Mouse (Mus musculus) 416B (cell line): ENCODE results near the gene Prss54.

Experiments used
- DNase-seq: peaks from one replicate; pipeline ENCODE4 v3.0.0; 2011; ENCODE audit warnings: low read depth

Gene Prss54

DNA sequence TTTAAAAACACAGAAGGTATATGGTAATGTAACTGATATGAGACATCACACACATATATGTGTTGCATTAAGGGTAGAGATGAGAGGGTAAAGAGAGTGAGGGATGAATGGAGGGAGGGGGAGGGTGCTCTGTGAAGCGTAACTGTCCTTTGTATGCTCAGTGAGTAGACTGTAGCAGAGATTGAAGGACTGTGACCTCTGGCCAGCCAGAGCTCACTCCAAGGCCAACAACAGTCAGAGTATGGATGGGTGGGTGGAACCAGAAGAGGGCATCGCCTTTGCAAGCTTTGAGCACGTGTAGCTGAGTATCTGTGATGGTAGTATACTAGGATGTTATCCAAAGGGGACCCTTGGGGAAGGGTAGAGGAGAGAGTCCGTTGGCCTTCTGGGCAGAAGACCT is 24.6 kb downstream of the Prss54 start:
- no peak for DNase-seq

DNA sequence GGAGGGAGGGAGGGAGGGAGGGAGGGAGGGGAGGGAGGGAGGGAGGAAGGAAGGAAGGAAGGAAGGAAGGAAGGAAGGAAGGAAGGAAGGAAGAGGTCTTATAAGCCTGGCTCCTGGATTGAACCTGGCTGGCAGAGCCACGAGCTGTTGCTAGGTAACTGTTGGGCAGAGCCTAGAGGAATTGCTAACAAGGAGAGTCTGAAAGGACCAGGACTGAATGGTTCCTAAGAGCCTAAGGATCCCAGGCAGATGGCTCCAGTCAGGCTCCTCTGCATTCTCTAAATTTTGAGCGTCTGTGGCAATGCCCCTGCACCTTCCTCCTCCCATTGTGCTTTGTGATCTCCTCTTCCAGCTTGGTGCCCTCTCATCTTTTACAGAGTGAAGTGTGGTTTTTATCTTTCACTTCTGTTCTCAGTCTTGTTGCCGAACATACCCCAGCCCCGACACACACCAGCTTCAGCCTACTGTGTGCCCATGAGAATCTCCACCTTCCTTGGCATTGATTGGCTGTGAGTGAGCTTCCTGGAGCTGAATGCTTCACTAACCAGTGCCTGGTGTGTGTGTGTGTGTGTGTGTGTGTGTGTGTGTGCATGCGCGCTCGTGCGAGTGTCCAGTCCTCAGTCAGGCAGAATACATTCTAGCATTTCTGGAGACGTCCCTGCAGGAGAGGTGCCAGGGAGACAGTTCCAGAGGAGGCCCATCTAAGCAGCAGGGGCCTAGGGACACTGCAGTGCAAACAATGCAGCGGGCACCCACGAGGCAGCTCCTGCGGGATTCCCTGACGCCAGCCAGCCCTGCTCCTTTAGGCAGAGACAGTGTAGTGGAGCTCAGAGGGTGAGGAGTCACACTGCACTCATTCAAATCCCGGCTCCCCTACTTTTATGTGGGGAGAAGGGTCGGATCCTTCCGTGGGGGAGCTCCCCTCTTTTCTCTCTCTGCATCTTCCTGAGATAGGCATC is 26.0 kb downstream of the Prss54 start:
- no peak for DNase-seq

DNA sequence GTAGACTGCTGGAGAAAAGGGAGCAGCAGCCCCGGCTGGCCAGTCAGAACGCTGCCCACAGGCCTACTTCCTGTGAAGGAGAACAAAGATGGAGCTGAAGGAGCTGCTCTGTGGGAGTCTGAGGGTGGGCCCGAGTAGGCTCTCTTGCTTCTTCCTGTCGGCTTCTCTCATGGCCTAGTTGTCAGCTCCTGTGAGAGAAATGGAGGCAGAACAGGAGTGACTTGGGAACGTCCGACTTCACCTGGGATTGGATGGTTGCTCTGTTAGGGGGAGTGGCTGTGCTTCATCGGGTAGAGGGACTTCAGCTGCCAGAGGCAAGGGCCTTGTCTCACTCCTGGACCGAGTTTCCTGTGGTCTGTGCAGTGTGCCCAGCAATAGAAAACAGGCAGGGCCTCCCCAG is 28.2 kb downstream of the Prss54 start:
- DNase-seq: no peak

DNA sequence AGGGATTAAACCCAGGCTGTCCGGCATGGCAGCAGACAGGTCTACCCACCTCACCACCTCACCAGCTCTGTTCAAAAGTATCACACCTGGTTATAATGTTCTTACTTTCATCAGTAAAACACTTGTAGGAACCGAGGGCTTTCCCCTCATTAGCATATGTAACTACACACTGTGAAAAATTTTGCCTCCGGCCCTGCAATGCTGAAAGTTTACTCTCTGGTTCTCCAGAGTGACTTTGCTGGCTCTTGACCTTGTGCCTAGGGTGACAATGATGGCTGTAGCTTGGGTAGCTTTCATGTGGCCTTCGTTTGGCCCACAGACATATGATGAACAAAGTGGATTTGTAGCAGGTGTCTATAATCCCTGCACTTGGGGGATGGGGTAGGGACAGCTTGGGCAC is 29.2 kb downstream of the Prss54 start:
- DNase-seq: no peak

DNA sequence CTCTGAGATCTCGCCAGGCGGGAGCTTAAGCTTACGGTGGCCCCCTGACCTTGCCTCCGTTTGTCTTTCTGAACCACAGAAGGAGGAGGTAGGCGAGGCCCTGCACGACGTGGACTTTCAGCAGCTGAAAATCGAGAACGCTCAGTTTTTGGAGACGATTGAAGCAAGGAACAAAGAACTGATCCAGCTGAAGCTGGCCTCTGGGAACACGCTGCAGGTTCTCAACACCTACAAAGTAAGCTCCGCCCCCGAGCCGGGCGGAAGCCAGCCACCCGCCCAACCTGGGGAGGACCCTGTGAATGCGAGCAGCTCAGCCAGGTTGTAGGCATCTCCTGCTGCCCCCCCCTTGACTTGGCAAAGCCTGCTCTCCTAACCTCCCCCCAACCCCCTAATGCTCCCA is 30.3 kb downstream of the Prss54 start:
- no peak for DNase-seq

DNA sequence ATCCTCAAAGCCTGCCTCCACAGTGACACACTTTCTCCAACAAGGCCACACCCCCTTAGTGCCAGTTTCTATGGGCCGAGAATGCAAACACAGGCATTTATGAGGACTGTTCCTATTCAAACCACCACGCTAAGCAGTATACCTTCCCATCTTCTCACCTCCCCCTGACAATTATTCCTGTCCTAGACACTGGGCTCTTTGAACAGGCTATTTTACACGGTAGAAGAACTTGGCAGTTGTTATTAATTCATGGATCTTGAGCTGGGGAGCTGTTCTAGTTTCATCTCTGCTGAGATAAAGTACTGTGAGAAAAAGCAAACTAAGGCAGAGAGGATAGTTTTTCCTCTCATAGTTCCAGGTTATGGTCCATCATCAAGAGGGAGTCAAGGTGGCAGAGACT is 33.1 kb downstream of the Prss54 start:
- DNase-seq: no peak

DNA sequence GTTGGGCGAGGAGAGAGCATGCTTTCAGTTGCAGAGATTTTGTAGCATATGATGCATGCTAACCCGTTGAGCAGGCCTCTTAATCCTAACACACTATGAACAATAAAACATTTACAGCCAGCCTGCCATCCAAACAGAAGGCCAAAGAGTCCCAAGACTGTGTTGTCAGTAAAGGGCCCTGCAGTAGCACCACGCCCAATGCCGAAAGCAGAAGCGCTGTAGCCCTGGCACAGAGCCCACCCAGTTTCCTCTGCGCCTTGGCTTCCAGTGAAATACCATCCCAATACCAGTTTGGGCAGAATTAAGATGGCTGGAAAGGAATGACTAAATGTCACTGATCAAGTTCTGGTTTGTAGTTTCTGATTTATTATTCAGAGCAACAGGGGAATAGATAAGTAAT is 33.9 kb downstream of the Prss54 start:
- no peak for DNase-seq

DNA sequence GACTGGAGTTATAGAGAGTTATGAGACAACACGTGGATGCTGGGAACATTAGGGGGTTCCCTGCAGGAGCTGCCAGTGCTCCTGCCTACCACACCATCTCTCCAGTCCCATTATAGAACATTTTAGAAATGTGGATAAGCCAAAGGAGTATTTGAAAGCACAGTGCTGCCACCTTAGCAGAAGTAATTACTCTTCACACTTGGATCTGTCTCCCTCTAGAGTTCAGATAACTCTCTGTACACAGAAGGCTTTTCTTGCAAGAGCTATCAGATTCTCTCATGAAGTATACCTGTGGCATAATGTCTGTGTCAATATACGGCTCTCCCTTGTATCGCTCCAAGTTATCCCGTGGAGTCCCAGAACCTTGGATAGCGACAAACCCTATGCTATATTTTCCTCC is 36.7 kb downstream of the Prss54 start:
- DNase-seq: peak; percentile 16

DNA sequence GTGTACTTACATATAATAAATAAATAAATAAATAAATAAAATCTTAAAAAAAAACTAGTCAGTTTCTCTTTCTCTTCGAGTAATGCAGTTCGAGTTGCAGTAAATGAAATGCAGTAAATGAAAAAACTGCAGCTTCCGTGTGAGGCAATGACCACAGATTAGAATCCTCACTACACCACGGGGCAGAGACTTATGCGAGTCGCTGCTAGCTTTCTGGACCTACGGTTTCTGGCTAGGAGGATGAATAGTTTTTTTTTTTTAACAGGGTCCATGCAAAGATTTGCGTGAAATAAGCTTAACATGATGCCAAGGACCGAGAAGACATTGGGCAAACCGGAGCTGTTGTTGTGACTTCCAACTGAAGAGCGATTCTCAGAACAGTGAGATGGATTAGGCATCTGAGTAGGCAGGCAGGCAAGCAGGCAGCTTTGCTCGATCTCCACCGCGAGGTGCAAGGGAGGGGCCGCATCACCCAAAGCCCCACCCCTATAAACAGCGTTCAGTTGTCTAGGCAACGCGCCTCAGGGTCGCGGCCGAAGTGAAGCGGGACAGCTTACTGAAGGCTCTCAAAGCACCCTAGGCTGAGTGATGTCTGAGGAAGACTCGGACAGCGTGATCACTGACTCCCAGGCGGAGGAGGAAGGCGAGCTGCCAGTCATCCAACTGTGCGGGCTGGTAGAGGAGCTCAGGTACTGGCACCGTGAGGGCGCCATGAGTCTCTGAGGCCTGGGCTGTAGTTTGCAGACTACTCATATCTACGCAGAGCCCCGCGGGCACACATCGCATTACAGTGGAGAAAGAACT is 42.4 kb downstream of the Prss54 start, which contains the start of gene Ccdc113:
Ccdc113 (plus strand) TSS at position 502 of the 804 bp plus-strand sequence.
- DNase-seq: no peak

DNA sequence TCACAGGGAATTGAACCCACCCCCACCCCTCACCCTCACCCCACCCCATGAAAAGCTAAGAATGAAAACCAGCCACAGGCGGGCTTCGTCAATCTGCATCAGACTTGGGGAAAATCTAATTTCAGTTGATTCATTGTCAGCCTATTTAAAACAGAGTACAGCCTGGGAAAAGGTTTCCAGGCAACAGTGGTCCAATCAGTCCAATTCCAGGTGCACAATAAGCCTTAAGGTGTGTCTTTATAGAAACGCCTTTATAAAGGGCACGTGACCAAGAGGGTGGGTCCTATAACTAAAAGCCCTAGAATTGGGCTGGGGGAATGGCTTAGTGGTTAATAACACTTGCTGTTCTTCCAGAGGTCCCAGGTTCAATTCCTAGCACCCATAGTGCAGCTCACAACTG is 43.9 kb downstream of the Prss54 start:
- no peak for DNase-seq

DNA sequence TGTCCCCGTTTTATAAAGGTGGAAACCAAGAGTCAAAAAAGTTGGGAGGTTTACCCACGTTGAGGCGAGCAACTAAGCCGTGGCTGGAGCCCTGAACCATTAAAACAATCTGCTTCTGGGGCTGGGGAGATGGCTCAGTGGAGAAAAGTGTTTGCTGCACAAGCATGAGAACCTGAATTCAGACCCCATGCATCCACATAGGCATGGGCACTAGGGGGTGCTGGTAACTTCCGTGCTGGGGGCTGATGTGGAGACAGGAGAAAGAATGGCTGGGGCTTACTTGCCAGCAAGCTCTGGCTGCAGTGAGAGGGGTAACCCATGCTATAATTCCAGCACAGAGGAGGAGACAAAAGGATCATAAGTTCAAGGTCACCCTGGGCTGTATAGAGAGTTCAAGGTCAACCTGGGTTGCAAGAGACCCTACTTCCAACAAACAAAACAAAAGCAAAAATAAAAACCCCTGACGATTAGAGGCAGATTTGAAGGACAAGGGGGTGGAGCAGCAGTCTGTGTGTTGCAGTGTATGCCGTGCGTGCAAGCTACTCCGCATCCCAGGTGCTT is 47.3 kb downstream of the Prss54 start:
- DNase-seq: no peak

DNA sequence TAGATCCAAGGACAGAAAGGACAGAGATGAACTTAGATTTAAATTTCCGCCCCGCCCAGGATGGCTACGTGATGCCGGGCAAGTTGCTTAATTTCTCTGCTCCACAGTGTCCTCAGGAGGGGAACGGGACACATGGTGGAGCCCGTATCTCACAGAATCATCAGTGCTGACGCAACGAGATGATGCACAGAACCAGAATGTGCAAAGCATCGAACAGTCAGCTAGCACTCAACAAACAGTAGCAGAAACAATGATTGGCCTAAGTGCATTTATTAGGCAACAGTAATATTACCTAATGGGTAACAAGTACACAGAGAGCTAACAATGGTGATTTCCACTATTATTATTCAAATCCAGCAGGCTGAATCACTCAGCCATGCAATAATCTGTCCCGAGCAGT is 47.9 kb downstream of the Prss54 start:
- DNase-seq: no peak

DNA sequence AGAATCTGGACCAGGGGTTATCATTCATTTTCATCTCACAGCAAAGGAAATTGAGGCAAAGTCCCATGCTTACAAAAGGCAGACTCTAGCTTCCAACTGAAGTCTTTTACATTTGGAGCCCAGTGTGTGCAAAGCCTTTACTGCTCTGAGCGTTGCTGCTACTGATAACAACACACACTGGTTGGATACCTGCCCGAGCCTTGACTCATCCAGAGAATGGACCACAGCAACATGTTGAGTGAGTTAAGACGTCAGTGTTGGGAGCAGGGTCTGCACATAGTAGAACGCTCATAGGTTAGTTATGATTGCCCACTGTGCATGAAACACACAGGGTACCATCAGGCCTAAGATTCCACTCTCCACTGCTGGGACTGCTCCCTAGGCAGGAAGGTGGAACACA is 52.1 kb downstream of the Prss54 start:
- DNase-seq: no peak

DNA sequence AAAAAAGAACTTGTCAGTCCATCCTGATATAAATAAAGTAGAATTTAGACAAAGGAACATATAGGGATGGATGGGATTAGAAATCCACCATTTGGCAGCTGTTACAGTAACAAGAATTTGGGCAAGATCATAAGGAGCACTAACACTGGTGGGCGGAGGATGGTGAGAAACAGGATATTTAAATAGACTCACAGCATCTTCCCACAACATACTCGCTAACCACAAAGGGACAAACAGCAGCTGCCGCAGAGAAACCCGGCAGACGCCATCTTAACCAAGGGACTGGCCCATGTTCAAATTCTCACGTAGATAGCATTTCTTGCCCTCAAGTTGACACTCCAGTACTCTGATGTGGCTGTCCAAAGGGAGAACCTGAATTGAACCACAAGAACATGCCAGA is 59.2 kb downstream of the Prss54 start:
- DNase-seq: no peak

DNA sequence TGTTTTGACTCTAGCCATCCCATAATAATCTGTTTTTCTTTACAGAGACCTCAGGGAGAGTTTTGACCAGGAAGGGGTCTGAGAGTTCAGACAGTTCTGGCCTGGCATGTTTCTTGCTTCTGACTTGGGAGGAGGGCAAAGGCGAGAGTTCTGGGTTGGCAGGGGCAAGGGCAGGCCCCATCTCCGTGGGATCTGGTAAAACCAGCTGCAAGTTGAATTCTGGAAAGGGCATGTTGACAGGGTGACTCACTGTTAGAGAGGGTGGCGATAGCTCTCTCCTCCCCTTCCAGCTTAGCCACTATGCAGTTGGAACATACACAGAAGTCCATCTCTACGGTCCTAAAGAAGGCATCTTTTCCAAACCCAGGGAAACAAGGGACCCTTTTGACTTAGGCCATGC is 62.9 kb downstream of the Prss54 start:
- no peak for DNase-seq

DNA sequence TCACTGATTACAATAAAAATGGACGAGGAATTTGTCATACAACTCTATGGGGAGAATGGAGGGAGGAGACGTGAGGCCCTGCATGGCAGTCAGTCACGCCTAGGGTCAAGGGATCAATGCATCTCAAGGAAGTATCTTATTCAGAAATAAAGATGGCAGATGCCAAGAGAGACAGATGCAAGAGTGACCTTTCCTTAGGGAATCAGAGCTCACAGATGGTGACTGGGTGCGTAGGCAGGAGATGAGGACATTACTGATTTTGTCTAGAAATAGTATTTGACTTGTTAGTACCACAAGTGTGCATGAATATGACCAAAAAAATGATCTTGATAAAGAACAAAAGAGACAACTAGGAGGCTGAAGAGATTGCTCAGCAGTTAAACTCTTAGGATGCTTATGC is 63.9 kb downstream of the Prss54 start:
- no peak for DNase-seq
